Mouse (Mus musculus) testis, postnatal 14 days (tissue): Measurements from ENCODE around the gene Dpf2.

Experiments used
- DNase-seq: peaks from one replicate; pipeline ENCODE4 v3.0.0; 2021; ENCODE audit warnings: low spot score

Dpf2 gene

GRCm38 (mm10) chr19:5935691-5936090, 22.9 kb upstream of the Dpf2 start:
- DNase-seq = no peak

- peak; percentile 63 for DNase-seq
Observed at GRCm38 (mm10) chr19:5935266-5935665, 22.5 kb upstream of the Dpf2 start.

- DNase-seq = no peak
Observed at GRCm38 (mm10) chr19:5929634-5930596, 17.1 kb upstream of the Dpf2 start.

- no peak for DNase-seq
Observed at GRCm38 (mm10) chr19:5928546-5928945, 15.7 kb upstream of the Dpf2 start.

GRCm38 (mm10) chr19:5928104-5928503, 15.3 kb upstream of the Dpf2 start:
- DNase-seq = no peak

GRCm38 (mm10) chr19:5927532-5927931, 14.7 kb upstream of the Dpf2 start:
- no peak for DNase-seq

- no peak for DNase-seq
Observed at GRCm38 (mm10) chr19:5927026-5927425, 14.2 kb upstream of the Dpf2 start.

GRCm38 (mm10) chr19:5925311-5925855, 12.6 kb upstream of the Dpf2 start:
- no peak for DNase-seq

- peak; percentile 92 for DNase-seq
Observed at GRCm38 (mm10) chr19:5924713-5925093, 11.9 kb upstream of the Dpf2 start, which contains the start of gene Cdc42ep2. Cdc42ep2 (minus strand) TSS chr19:5924816.

- DNase-seq = peak; percentile 84
Observed at GRCm38 (mm10) chr19:5923990-5924712, 11.3 kb upstream of the Dpf2 start.

- no peak for DNase-seq
Observed at GRCm38 (mm10) chr19:5922963-5923362, 10.2 kb upstream of the Dpf2 start.

- DNase-seq = no peak
Observed at GRCm38 (mm10) chr19:5922119-5922942, 9.5 kb upstream of the Dpf2 start.

GRCm38 (mm10) chr19:5921715-5922114, 8.9 kb upstream of the Dpf2 start:
- DNase-seq = no peak

GRCm38 (mm10) chr19:5912103-5913006, 455 bp downstream of the Dpf2 start:
- DNase-seq = peak; percentile 99

- no peak for DNase-seq
Observed at GRCm38 (mm10) chr19:5911430-5912102, 1.2 kb downstream of the Dpf2 start.

GRCm38 (mm10) chr19:5910221-5910620, 2.6 kb downstream of the Dpf2 start:
- DNase-seq = no peak

- DNase-seq = no peak
Observed at GRCm38 (mm10) chr19:5907275-5907674, 5.5 kb downstream of the Dpf2 start.

- peak; percentile 95 for DNase-seq
Observed at GRCm38 (mm10) chr19:5894002-5894678, 18.7 kb downstream of the Dpf2 start, which contains the start of gene Tigd3. Tigd3 (minus strand) TSS chr19:5894149.

- no peak for DNase-seq
Observed at GRCm38 (mm10) chr19:5893282-5894001, 19.4 kb downstream of the Dpf2 start.
